Mouse (Mus musculus) frontal cortex, postnatal 36 days (tissue): ENCODE results near the gene Crabp2.

ENCODE experiments used
- DNase-seq, 2 experiments: peaks; one replicate each; pipeline ENCODE4 v3.0.0; 2022; ENCODE audit warnings: low spot score in 2 of 2

Crabp2 gene

DNA sequence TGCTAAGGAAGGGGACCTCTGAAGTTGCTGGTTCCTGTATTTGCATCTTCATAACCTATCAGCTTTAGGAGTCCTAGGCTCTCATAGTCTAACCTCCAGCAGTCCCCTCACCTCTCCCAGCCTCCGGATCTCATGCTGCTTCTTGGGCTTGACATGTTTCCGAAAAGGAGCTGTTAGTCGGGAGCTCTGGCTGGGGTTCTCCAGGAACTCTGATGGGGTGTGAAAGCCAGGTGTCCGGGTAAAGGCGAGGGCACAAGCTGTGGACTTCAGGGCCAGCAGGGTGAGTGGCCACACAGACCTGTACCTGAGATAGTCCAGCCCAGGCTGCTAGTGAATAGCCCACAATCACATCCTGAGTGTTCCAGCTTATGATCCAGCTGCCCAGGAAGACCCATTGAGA is 21.0 kb upstream of the Crabp2 start:
- DNase-seq, result no peak

DNA sequence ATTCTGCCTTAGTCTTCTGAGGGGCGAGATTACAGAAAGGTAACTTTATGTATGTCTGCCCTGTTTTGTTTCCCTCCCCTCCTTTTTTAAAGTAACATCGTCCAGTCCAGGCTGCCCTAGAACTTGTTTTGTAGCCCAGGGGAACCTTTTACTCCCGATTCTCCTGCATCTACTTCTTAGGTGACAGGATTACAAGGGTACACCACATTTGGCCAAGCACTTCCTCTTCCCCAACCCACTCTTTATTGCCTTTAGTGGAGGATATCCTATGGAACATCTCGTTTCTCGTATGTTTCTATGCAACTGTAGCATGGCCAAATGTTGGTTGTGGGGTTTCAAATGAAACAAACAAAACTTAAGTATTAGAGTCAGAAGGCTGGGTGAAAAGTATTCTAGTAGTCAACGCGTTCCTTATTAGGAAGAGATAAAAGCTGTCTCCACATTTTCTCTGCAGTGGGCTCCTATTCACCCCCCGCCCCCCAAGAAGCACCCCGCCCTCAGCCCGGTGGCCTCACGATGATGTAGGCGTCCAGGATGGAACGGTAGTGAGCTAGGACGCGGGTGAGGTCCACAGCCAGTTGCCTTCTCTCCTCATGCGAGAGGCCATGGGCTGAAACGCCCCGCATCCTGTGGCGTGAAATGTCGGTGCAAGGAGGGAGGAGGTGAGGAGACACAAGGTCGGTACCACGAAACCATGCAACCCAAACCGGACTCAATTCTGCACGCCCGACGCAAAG is 19.0 kb upstream of the Crabp2 start:
- DNase-seq, result no peak

DNA sequence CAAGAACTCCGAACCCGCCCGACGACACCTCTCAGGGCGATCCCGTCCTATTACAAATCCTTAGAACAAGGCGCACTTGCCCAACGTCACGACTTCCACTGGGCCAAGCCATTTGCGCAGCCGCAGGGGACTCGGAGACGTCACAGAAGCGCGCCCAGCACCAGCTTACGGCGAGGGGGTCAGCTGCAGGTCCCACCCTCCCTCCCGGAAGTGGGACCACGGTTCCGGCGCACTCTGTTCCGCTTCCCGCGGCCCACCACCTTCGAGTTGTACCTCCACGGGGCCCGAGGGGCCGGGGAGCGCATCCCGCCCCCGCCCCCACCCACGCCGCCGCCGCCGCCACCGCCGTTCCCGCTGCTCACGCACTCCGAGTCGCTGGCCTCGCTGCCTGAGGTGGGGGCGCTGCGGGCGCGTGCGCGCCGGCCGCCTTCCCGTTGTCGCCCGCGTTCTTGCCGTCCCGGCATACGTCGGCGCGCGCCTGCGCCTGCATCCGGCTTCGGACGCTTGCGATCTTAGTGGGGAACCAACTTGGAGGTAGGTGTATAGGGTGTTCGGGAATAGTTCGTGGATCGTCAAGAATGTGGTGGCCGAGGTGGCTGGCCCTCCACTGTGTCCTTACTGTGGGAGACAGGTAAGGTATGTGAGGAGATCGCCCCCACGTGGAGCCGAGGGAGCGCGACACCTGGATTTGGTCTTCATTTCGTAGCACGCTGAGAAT is 18.2 kb upstream of the Crabp2 start, which contains the start of the genes Isg20l2 and Rrnad1:
TSS of gene Isg20l2 (plus strand) at position 237 of the 718 bp plus-strand sequence.
TSS of gene Rrnad1 (minus strand) at position 640 of the 718 bp plus-strand sequence.
- DNase-seq, result peak; percentile 98 to 99

DNA sequence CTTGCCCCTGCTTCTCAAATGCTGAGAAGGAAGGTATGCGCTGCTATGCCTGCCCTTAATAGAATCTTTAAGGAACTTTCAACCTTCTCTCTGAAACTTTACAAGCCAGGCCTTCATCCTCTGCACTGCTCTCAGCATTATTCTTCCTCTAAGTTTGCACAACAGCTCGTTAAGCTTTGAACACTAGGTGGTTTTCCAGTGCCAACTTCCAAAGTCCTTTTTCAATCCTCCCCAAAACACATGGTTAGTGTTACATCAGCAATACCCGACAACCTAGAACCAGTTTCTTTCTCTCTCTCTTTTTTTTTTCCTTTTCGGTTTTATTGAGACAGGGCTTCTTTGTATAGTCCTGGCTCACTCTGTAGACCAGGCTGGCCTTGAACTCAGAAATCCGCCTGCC is 14.4 kb upstream of the Crabp2 start:
- no peak for DNase-seq

DNA sequence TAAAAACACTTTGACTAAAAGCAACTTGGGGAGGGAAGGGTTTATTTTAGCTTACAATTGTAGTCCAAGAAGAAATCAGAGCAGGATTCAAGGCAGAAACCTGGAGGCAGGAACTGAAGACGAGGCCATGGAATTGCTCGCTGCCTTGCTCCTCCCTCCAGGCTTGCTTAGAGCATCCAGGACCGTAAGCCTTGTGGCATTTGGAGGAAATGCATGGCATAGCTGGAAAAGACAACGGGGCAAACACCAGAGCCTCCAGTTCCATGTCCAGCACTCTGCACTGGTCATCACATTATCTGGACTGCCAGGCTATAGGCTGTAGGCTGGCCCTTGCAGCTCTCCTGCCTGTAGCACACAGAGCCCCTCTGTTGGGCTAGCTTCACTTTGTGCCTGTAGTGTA is 14.0 kb upstream of the Crabp2 start:
- no peak for DNase-seq

DNA sequence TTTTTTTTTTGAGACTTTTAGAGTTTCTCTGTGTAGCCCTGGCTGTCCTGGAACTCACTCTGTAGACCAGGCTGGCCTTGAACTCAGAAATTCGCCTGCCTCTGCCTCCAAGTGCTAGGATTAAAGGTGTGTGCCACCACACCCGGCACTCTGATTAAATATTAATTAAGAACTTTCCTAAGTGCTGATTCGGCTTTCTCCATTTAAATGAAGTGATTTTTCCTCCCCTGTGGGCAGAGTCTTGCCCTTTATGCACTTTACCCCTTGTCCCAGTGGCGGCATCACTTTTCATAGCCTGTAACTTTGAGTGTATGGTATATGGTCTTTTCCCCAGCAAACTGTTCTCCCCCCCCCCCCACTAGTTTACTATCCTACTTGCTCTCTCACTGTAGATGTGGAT is 13.3 kb upstream of the Crabp2 start:
- no peak for DNase-seq

DNA sequence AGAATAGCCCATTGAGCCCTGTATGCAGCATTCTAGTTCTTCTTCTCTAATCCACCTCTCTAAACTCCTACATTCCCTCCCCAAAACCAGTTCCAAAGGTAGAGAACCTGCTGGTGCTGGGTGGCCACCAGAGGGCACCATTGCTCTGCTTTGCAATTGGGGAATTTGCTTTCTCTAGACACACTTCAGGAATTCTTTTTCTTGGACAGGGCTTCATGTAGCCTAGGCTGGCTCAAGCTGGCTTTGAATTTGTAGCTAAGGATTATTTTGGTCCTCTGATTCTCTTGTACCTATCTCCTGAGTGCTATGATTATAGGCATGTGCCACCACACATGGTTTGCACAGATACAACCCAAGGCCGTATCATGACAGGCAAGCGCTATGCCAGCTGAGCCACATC is 12.7 kb upstream of the Crabp2 start:
- DNase-seq, result peak; percentile 80

DNA sequence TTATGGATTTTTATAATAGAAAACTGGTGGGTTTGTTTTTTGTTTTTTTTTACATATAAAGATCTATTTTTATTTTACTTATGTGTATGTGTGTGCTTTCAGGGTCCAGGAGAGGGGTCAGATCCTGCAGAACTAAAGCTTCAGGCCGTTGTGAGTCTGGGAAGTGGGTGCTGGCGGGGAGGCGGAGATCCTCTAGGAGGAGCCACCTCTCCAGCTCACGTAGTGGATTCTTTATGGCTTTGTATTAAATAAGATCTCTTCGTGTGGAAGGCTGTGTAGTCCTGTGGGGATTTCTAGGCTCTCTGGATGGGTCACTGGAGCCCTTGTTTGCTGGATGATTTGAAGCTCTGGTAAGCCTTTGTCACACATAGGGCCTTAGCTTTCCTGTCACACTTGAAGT is 7.9 kb upstream of the Crabp2 start:
- no peak for DNase-seq

DNA sequence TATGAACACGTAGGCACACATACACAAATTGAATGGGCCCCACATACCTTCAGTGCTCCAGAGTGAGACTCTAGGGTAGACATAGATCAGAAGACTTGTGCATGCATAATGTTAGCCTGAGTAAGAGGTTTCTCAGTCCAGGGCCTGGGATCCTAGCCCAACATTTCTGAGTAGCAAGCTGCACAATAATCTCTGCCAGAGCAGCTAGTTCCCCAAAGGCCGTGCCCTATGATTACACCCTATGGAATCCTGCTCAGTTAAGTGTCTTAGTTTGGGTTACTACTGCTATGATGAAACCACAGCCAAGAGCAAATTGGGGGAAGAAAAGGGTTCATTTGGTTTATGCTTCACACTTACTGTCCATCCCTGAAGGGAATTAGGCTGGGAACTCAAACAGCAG is 6.0 kb upstream of the Crabp2 start:
- DNase-seq, result no peak

DNA sequence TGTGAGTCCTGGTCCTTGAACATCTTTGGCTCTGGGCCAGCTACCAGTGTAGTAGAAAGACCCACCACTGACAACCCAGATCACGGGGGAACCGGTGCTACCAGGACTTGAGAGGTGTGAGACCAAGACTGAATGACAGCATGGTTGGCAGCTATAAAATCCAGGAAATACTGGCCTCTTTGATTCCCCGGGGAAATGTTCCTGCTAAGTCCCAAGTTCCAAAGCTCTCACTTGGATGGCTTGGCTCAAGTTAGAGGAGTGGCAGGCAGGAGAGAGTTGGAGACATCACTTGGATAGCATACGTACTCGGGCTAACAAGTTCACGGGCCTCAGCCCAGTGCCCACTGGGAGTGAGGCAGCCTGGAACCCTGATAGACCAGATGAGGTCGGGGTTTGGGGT is 4.9 kb upstream of the Crabp2 start:
- DNase-seq, result no peak

DNA sequence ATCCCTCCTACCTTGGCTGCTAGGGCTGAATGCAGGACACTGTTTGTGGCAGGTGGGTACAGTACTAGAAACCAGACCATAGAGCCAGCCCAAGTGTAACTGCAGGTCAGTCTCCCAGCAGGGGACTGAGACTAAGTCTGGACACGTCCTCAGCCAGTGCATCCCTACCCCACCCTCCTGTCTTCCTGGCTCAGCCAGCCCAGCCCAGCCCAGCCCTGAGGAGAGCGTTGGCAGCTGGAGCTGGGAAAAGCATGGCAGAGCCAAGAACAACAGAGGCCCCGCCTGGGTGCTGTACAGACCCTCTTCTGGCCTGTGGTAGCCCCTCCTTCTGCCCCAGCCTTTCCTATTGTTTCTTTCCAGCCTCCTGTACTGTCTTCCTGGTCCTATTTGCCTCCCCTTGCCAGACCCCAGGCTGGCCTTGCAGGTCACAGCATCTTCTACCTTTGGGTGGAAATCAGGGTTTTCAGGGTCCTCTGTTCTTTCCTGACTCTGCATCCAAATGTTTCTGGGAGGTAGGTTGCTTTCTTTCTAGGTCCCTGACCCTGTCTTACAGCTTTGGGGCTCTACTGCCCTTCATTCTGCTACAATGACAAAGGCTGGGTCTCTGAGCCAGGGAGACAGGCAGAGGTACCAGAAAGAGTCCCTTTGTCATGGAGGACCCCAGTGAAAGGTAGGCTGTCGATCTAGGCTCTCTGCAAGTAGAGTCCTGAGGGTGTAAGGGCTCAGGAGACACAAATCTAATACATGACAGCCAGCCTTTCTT is 3.4 kb upstream of the Crabp2 start:
- no peak for DNase-seq

DNA sequence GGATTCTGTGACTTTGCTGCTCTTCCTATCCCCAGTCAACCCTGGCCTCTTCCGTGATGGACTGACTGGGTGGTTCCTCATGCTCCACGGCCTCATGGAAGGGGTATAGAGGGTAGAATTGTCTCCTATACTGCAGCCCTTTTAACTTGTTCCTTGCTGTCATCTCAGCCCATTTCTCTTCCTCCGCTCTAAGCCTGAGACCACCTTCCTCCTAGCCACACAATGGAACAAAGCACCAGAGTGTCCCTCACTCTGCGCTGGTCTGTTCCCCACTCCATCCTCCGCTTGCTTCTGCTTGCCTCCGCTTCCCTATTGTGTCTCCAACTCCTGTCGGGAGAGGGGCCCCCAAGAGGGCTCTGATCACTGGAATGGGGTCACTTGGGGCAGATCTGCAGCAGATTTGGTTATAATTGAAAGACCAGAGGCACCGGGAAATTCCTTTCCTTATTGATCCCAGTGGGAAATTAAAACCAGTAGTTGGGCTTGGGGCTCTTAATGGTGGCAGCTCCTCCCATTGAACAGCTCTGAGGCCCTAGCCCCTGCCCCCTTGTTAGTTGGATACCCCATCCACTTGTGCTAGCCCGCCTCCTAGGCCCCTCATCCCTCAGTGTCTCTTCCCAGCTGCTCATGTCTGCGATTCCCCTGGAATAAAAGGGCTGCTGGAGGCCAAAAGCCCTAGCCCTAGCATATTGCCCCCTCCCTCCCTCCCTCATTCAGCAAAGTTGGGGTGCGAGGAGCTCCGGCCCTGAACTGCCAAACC is 2.5 kb upstream of the Crabp2 start:
- DNase-seq, result no peak

DNA sequence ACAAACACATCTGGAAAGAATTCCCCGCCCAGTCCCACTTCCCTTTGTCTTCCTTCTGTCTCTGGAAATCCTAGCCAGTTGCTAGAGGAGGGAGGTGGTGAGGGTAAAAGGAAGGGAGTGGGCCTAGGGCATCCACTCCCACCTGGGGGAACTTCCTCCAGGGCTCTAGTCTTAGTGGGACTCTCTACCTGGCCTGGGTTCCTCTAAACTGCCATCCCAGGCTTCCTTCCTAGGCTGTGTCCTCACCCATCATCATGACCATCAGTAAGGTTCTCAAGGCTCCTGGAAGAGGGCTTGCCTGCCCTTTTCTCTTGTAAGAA is 2.0 kb upstream of the Crabp2 start:
- no peak for DNase-seq

DNA sequence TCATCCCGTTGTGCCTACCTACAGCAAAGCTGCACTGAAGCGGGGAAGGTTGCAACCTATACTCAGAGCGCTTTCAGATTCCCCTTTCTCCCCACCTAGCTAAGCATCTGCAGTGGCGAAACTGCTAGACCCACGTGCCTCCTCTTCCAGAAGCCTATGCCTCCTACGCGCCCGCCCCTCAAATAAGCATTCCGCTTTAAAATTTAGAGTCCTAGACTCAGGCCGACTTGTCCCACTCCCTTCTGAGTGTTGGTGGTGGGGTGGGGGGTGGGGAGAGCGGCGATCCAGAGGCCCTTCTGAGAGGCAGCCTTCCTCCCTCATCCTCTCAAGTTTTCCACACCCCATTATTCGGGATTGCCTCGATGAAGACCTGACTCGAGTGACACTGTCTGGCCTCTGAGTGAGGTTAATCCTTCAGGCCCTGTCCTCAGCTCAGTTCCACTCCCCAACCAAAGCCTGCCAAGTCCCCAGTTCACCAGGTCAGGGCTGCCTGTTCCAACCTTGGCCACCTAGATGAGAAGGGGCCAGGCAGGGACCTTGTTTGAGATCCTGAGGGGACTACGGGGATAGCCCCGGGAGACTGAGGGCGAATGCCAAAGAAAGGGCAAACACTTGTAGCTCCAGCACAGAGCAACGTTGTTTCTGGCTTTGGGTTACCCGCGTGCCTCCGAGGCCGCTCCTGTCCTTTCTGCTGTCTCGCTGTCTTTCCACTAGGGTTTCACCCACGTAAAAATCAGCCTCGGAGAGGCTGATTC is 1.2 kb upstream of the Crabp2 start:
- DNase-seq, result no peak

DNA sequence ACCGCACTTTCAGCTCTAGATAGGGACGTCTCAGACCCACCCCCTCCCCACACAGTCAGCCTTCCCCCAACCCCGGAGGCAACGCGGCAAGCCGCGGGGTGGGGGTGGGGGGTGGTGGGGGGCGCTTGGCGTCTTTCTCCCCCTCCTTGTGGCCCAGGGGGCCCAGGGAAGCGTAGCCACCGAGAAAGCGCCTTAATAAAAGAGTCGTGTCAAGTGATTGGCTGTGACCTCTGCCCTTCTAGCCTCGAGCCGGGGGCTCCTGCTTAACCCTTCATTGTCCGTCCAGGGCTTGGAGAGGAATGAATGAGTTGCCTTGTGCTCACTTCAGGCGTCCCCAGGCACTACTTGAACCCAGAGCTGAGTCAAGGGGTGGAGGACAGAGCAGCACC is 661 bp upstream of the Crabp2 start:
- DNase-seq, result no peak

DNA sequence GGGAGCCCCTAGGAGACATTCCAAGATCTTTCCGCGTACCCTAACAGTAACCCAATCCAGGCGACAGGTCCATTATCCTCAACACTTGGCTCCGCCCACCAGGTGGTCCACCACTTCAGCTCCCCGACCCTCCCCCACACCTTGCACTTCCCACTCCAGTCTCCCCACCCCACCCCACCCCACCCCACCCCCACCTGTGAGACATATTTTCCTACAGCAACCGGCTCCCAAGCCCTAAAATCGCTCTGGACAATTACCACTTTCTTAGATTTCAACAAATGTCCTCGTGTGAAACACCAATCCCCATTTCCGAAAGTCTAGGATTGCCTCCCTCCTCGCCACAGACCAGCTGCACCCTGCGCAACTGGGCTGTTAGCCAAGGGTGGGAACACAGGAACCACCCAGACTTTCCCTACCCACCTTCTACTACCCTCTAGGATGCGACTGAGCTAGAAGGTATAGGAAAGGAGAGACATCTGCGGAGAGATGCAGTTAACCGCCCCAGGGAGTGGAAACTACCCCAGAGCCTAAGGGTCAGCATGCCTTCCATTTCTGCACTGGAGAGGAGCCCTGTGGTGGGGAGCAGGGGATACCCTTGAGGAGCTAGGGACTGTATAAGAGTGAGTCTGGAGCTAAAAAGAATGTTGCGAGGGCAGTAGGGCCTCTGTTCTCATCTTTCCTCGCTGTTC is 944 bp downstream of the Crabp2 start:
- no peak for DNase-seq

DNA sequence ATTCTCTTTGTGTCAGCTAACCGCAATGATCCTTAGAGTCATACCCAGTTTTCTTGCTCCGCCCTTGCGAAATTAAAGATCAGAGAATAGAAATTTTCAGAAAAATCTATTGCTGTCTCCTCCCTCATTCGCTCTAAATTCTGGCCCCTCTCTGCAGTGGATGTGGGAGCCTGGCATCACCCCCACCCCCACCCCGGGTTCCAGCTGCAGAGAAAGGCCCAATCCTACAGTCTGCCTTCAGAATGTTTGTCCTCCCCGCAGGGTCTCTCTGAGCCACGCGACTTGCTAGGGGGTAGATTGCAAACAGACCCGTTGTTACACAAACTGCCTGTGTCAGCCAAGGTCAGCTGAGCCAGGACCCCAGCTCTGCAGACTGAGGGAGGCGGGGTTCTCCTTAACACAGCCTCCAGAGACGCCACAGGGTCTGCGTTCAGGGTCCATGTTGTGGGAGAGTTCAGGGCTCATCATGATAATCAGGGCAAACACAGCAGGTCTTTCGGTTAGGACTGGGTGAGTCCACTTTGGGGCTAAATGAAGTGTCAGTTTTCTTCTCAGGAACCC is 1.6 kb downstream of the Crabp2 start:
- DNase-seq, result no peak

DNA sequence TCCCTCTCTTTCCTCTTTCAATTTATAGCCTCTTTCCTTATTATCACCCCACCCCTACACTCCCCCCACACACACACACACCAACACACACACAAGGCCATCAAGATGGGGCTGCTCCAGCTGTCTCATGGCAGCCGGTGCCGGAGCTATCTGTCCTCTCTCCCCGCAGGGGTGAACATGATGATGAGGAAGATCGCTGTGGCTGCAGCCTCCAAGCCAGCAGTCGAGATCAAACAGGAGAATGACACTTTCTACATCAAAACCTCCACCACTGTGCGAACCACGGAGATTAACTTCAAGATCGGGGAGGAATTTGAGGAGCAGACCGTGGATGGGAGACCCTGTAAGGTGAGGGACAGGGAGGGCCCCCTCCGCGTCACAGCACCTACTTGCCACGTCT is 3.5 kb downstream of the Crabp2 start:
- DNase-seq, result no peak

DNA sequence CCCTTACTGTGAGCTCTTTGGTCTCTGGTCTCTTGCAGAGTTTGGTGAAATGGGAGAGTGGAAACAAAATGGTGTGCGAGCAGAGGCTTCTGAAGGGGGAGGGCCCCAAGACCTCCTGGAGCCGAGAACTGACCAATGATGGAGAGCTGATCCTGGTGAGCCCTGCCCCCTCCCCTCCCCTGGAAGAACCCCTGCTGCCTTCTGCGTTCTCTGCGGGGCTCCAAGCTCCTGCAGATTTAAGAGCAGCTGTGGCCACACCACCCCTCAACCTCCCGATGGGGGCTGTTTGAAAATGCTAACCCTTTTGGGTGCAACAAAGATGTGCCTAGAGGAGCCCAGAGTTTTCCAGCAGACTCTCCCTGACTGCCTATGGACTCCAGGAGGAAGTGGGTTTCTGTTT is 4.0 kb downstream of the Crabp2 start:
- no peak for DNase-seq

DNA sequence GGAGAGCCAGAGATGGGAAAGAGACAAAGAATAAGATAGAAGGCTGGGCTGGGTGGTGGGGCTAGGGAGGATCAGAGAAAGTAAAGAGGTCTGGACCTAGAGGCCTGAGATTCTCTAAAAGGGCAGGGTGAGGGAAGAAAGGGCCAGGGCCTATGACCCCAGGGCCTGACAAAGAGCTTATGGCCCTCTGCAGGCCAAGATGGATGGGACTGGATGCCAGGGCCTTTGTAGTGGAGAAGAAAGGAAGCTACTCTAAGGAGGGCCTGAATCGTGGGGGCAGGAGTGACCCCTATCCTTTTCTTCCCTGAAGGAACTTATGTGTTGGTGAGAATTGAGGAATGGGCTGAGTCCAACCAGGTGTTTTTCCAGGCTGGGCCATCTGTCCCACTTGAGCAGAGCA is 9.6 kb downstream of the Crabp2 start:
- DNase-seq, result no peak
